Mouse (Mus musculus) C2C12 (cell line): ENCODE data around the gene Zkscan16.

ENCODE experiments used
- CEBPB ChIP-seq: IDR thresholded peaks from one replicate; pipeline ENCODE4 v1.6.1; 2011; ENCODE audit warnings: low read depth, mild to moderate bottlenecking, control low read depth, moderate library complexity
- CTCF ChIP-seq: IDR thresholded peaks from one replicate; pipeline ENCODE4 v1.5.1; 2011; ENCODE audit not compliant: control insufficient read depth, insufficient read depth, insufficient read length
- MAX ChIP-seq: IDR thresholded peaks from one replicate; pipeline ENCODE4 v1.6.1; 2011; ENCODE audit warnings: mild to moderate bottlenecking, control low read depth

GRCm38 (mm10) chr4:58915081-58915826, 28.2 kb upstream of the Zkscan16 start:
- TF ChIP-seq CEBPB: no peak
- no peak for TF ChIP-seq CTCF
- no peak for TF ChIP-seq MAX
